Mouse (Mus musculus) layer of hippocampus, postnatal 36 days (tissue): ENCODE measurements around the gene Mpo. TPM values are rescaled to one million over a fixed set of nuclear protein-coding genes. Genes with fewer than 3 reads are reported as not detected.

Experiments used
- DNase-seq, 2 experiments: peaks; one replicate each; pipeline ENCODE4 v3.0.0; 2022
- total RNA-seq, 2 experiments: library from RNA; stranded (reverse); gene quantifications; 2 replicates each; pipeline ENCODE4 v1.2.3; 2021

Gene Mpo
- under 1 TPM; 0.28 to 0.60 TPM for total RNA-seq

GRCm38 (mm10) chr11:87793460-87793859 is at the start of gene Mpo:
Mpo (plus strand) TSS chr11:87793581.
- no peak for DNase-seq

DNA sequence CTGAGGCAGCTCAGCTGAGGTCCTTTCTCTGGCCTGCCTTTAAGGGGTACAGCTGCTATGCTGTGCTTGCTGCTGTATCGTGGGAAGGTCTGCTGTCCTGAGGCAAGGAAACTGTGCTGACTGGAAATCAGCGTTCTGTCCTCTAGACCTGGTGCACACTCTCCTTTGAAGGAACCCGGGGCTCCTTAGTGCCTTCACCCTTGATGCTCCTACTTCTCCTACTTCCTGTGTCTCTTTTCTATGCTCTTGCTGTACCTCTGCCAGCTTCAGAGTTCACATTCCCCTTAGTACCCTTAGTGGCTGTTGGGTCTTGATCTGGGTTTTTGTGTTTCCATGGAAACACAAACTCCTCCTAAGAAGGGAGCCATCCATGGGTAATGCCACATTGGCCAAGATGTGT is 49.7 kb upstream of the Mpo start:
- no peak for DNase-seq

DNA sequence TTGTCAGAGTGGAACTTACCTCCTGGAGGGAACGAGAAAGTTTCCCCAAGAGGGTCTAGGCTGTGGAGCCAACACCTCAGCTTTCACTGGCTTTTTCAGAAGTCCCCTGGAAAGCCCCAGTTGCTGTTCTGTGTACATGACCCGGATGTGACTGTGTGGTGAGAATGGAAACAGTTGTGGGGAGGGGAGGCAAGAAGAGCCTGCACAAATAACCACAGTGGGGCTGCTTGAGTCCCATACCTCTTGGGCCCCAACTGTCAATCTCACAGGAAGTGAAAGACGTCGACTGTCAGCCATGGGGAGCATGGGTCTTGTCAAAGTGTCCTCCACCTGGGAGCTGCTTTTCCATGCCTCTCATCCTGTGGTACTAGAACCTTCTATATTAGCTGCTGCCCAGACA is 48.4 kb upstream of the Mpo start:
- DNase-seq: no peak

- no peak for DNase-seq
Measured at GRCm38 (mm10) chr11:87745632-87746555, 47.5 kb upstream of the Mpo start.

DNA sequence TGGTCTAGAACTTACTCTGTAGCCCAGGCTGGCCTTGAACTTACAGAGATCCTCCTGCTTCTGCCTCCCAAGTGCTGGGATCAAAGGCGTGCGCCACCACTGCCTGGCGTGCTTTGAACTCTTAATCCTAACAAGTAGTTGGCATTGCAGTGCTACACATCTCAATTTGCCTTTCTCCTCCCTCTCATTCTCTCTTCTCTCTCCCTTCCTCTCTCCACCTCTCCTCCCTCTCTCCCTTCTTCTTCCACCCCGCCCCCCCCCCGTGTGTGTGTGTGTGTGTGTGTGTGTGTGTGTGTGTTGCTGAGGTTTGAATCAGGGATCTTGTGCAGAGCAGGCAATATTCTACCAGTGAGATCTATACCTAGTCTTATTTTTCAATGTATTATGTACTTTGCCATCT is 46.1 kb upstream of the Mpo start:
- DNase-seq: no peak

DNA sequence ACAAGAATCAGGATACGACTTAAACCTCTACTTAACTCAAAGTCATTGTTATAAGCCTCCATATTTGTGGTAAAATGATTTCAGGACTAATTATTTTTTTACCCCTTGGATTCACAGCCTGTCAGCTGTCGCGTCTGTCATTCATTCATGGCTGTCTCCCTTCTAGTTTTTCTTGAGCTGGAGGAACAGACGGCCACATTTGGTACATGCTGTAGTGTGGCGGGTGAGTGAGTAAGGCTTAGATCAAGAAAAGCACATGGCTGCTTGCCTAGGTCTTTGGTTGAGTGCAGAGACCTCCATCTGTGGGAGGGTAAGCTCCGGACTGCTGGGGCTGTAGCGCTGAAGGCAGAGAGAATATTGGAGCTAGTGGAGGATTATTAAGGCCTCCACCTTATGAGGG is 45.7 kb upstream of the Mpo start:
- no peak for DNase-seq

- no peak for DNase-seq
Measured at GRCm38 (mm10) chr11:87748132-87749119, 45.0 kb upstream of the Mpo start.

- DNase-seq: no peak
Measured at GRCm38 (mm10) chr11:87749192-87750042, 44.0 kb upstream of the Mpo start.

DNA sequence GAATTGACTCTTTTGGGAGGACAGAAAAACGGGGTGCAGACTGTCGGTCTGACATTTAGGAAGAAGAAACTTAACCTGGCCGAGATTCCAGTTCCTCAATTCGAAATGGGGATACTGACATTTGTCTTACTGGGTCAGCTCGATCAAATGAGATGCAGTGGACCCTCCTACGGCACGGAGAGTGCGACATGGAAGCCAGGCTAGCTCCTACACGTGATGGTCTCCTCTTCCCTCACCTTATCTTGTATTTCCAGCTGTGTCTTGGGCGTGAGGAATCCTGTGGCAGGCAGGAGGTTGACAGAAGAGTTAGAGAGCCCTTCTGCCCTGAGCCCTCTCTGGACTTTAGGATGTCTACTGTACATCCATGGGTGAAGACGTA is 43.3 kb upstream of the Mpo start:
- DNase-seq: no peak

DNA sequence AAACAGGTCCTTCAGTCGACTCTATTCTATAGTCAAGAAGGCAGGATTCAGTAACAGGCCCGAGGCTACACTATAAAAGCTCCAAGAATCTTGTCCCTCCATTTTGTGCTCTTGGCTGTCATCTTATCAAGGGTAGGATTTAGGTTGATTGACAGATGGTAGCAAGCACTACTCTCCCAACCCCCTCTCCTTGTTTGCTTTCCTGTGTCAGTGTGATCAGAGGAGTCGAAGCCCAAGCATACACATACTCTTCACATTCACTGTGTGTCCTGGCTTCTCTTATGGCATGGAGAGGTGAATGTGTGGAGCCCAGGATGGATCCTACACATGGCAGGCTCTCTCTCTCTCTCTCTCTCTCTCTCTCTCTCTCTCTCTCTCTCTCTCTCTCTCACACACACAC is 42.9 kb upstream of the Mpo start:
- no peak for DNase-seq

DNA sequence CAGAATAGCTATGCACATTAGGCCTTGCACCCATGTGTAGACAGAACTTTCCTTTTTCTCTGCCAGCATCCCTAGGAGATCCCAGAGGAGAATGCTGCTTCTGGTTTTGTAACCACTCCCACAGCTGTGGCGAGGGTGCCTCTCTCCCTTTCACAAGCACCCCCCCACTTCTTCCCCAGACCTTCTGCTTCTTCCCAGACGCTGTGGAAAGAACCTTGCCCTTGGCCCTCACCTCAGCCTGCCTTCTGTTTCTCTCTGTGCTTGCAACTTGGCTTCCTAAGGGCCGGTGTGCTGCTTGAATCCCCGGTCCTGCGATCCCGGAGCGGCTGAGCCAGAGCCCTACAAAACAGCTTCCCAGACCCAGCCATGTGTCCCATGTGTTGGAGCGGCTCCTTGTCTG is 42.4 kb upstream of the Mpo start:
- no peak for DNase-seq

GRCm38 (mm10) chr11:87751491-87751966 is 41.9 kb upstream of the Mpo start:
- no peak for DNase-seq

DNA sequence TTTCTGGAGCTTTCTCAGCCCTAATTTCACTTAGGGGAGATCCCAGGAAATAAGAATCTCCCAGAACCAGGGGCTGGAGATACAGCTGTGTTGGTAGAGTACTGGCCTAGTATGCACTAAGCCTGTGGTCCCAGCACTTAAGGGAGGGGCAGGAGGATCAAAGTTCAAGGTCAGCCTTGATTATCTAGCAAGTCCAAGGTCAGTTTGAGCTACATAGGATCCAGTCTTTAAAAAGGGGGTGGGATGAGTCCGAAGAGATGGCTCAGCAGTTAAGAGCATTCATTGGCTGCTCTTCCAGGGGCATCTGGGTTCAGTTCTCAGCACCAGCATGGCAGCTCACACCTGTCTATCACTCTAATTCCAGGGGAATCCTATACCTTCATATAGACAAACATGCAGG is 41.1 kb upstream of the Mpo start:
- no peak for DNase-seq

GRCm38 (mm10) chr11:87753255-87753654 is 40.1 kb upstream of the Mpo start:
- DNase-seq: no peak

GRCm38 (mm10) chr11:87753891-87754501 is 39.4 kb upstream of the Mpo start:
- DNase-seq: no peak

- no peak for DNase-seq
Measured at GRCm38 (mm10) chr11:87754603-87755002, 38.8 kb upstream of the Mpo start.

- no peak for DNase-seq
Measured at GRCm38 (mm10) chr11:87755360-87756017, 37.9 kb upstream of the Mpo start.

GRCm38 (mm10) chr11:87756251-87756820 is 37.0 kb upstream of the Mpo start:
- DNase-seq: no peak

DNA sequence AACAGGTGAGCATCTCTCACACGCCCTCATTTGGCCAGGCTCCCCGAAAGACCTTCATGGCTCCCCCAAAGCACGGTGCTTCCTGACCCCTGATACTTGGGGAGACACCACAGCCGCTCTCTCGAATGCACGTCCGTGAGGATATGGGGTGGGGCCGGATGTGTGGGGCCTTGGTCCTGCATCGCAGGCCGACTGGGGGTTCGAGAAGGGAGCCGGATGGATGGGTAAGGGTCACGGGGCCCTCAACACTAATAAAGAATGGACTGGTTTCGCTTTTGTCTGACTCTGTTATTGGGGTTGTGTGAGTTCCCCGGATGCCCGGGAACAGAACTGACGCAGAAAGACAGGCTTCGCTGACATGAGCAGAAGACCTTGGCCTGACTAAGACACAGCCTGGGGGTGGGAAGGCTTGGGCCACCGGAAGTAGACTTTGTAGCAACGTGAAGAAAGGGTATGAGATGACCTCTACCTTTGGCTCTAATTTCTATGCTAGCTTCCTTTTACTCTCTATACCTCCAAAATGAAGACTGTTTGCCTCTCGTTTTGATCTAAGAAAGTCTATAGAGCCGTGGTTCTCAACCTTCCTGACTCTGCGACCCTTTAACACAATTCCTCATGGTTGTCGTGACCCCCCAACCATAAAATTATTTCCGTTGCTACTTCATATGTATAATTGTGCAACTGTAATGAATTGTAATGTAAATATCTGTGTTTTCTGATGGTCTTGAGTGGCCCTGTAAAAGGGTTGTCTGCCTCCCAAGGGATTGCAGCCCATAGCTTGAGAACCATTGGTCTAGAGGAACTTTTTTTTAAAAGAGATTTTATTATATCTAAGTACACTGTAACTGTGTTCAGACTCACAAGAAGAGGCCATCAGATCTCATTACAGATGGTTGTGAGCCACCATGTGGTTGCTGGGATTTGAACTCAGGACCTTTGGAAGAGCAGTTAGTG is 36.1 kb upstream of the Mpo start:
- DNase-seq: no peak
